Mouse (Mus musculus) C2C12 (cell line): ENCODE data around the gene Ftsj1. TPM values are rescaled to one million over a fixed set of nuclear protein-coding genes. Genes with fewer than 3 reads are reported as not detected.
A peak's percentile ranks its signal among the peaks of the same experiment; 100 is the strongest.

Experiments
- H3K27me3 ChIP-seq: one replicate; pipeline ENCODE4 v1.6.1; 2011; ENCODE audit not compliant: control insufficient read depth, insufficient read depth, insufficient read length
- H3K36me3 ChIP-seq: one replicate; pipeline ENCODE4 v1.6.1; 2011; ENCODE audit not compliant: control insufficient read depth, insufficient read depth
- H3K4me3 ChIP-seq: one replicate; pipeline ENCODE4 v1.5.1; 2011; ENCODE audit warnings: mild to moderate bottlenecking, control low read depth; ENCODE audit not compliant: poor library complexity, insufficient read depth, severe bottlenecking
- H3K79me2 ChIP-seq: one replicate; pipeline ENCODE4 v1.6.1; 2011; ENCODE audit not compliant: control insufficient read depth, insufficient read depth
- H3K79me3 ChIP-seq: one replicate; pipeline ENCODE4 v1.6.1; 2011; ENCODE audit warnings: low read depth, control low read depth
- H3ac ChIP-seq: one replicate; pipeline ENCODE3; 2011; ENCODE audit warnings: low read depth; ENCODE audit not compliant: control insufficient read depth, insufficient read length
- CEBPB ChIP-seq: IDR thresholded peaks from one replicate; pipeline ENCODE4 v1.6.1; 2011; ENCODE audit warnings: low read depth, mild to moderate bottlenecking, control low read depth, moderate library complexity
- CTCF ChIP-seq: IDR thresholded peaks from one replicate; pipeline ENCODE4 v1.5.1; 2011; ENCODE audit not compliant: control insufficient read depth, insufficient read depth, insufficient read length
- FOSL1 ChIP-seq: IDR thresholded peaks from one replicate; pipeline ENCODE4 v1.8.0; 2011; ENCODE audit warnings: mild to moderate bottlenecking, low read length; ENCODE audit not compliant: poor library complexity, insufficient read depth, severe bottlenecking
- MAX ChIP-seq: IDR thresholded peaks from one replicate; pipeline ENCODE4 v1.6.1; 2011; ENCODE audit warnings: mild to moderate bottlenecking, control low read depth
- MYOD1 ChIP-seq: IDR thresholded peaks from one replicate; pipeline ENCODE4 v1.6.1; 2011; ENCODE audit warnings: low read depth; ENCODE audit not compliant: control insufficient read depth, insufficient read length
- MYOG ChIP-seq: IDR thresholded peaks from one replicate; pipeline ENCODE4 v1.6.1; 2011; ENCODE audit not compliant: control insufficient read depth, insufficient read length; ENCODE audit errors: extremely low read depth
- USF1 ChIP-seq: IDR thresholded peaks from one replicate; pipeline ENCODE4 v1.6.1; 2011; ENCODE audit warnings: low read depth, mild to moderate bottlenecking, control low read depth, moderate library complexity
- polyA plus RNA-seq: library from polyadenylated mRNA; unstranded; fragments of >200 nt; fragmentation: generic; extraction: Trizol; gene quantifications from one replicate; pipeline ENCODE4 v1.2.1, GENCODE M21; 2012; ENCODE audit warnings: missing spikeins

Gene Ftsj1
- polyA plus RNA-seq, 1 experiment = 36.1 TPM

DNA sequence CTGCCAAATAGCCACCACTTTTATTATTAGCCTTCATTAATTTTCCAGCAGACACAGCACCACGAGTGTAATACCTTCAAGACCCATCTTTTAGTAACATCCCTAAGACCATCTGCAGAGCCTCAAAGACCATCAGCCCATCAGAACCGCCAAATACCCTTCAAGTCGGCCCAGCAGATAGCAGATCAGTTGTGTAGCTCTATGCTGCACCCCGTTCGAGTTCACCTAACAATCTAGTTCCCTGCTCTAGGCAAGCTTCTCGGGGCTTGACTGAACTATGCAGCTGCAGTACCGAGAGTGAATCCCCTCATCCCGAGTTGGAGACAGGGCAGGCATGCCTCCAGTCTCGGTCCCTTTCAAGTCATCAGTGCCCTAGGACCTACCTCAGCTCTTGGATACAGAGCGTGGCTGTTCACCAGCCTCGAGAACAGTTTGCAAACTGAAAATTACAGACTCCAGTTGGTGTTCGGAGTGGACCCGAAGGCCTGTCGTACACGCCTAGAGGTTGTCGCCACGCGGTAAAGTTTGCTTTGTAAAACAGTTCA is 345 bp downstream of the Ftsj1 start:
- TF ChIP-seq MAX (no peak), MYOD1 (no peak)
- no peaks in the 10 kb centered on the region for H3K36me3 ChIP-seq
- peak overlapping the region; percentile 55 for H3K4me3 ChIP-seq
- H3K27me3 ChIP-seq = no peaks in the 10 kb centered on the region
- peaks cover 4% of the 10 kb centered on the region for H3K79me3 ChIP-seq
- H3K79me2 ChIP-seq = peaks cover 18% of the 10 kb centered on the region
- peak overlapping the region; percentile 43 for H3ac ChIP-seq

DNA sequence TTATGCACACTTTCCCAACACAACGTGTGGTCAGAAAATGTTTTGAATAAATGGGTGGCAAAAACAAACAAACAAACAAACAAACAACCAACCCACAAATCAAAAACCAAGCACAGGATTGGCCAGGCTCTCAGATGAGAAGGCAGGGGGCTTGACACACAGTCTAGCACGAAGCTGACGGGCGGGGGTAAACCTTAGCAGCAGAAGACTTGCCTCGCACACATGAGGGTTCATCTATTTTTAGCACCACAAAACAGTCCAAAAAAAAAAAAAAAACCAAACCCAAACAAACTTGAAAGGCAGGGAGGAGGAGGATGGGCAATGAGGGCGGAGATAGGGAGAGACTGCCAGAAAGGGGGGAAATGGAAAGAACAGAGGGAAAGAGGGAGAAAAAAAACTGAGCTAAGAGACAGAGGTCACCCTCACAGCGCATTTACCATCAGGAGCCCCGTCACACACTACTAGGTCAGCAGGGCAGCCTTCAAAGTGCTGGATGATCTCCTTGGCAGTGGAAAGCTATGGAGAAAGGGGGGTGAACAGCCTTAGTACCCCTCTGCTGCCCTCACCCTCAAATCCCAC is 3.6 kb downstream of the Ftsj1 start:
- H3K36me3 ChIP-seq = peaks cover 10% of the 10 kb centered on the region
- no peak overlapping the region for H3K4me3 ChIP-seq
- no peak overlapping the region for H3ac ChIP-seq
- H3K79me2 ChIP-seq = peaks cover 18% of the 10 kb centered on the region
- TF ChIP-seq MYOG (no peak), MYOD1 (no peak), CTCF (no peak), CEBPB (no peak), USF1 (no peak), FOSL1 (no peak), MAX (no peak)
- H3K27me3 ChIP-seq = no peaks in the 10 kb centered on the region
- peaks cover 4% of the 10 kb centered on the region for H3K79me3 ChIP-seq

DNA sequence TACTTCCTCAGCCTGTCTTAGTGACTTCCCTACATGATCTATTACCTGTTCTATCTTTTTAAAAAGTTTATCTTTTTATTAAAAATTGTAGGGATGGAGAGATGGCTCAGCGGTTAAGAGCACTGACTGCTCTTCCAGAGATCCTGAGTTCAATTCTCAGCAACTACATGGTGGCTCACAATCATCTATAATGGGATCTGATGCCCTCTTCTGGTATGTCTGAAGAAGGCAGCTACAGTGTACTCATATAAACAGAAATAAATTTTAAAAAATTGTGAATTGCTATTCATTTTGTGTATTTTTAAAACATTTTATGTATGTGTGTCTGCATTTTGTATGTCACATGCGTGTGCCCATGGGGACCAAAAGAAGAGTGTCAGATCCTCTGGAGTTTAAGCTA is 4.5 kb downstream of the Ftsj1 start:
- Histone ChIP-seq H3ac (no peak overlapping the region), H3K79me3 (peaks cover 4% of the 10 kb centered on the region), H3K79me2 (peaks cover 18% of the 10 kb centered on the region), H3K36me3 (peaks cover 10% of the 10 kb centered on the region), H3K4me3 (no peak overlapping the region), H3K27me3 (no peaks in the 10 kb centered on the region)
- TF ChIP-seq USF1 (no peak), MYOD1 (no peak), CTCF (no peak), FOSL1 (no peak), CEBPB (no peak), MYOG (no peak), MAX (no peak)

DNA sequence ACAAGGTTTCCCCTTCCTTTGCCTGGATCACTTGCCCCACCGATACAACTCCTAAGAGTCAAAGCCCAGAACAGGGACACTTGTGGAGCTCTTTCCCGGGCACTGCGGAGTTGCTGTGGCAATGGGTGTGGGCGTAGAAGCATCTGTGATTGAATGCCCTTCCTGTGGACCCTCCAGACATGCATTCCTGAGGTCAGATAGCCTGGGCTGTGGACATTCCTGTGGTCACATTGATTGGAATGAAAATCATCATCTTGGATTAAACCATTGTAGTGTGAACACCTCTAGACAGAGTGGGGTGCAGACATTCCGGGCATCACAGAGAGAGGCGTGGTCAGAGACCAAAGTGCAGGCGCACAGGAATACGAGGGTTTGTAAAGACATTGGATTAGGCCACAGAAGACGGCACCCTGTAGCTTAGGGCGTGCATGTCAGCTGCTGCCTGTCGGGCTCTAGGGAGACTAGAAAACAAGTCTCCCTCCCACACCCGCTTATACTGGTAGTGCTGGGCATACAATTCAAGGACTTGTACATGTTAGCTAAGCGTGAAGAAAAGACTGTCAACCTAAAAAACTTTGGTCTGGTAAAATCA is 13.3 kb downstream of the Ftsj1 start:
- TF ChIP-seq CEBPB = no peak
- no peak for TF ChIP-seq CTCF
- no peak for TF ChIP-seq USF1
- peak; percentile 26 for TF ChIP-seq MYOD1
- peak; percentile 50 for TF ChIP-seq MAX
- TF ChIP-seq FOSL1 = no peak
- TF ChIP-seq MYOG = no peak
- H3K27me3 ChIP-seq = no peaks in the 10 kb centered on the region
- peak overlapping the region; percentile 4 for H3ac ChIP-seq
- no peaks in the 10 kb centered on the region for H3K36me3 ChIP-seq
- H3K79me3 ChIP-seq = no peaks in the 10 kb centered on the region
- no peak overlapping the region for H3K4me3 ChIP-seq
- H3K79me2 ChIP-seq = no peaks in the 10 kb centered on the region

DNA sequence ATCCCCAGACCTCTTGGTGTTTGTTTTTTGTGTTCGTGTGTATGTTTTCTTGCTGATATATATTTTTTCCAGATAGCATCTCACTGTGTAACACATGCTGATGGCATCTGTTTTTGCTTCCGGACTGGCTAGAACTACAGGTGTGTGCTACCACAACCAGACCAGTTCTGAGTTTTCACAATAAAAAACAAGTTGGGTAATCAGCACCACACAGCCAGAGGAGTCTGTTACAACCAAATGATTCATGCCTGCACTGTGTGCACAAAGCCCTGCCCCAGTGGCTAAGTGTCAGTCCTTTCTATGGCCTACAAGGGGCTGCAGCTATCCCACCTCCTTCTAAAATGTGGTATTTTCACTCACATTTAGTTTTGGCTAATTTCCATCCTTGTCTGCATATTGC is 15.5 kb downstream of the Ftsj1 start:
- H3K79me2 ChIP-seq = no peaks in the 10 kb centered on the region
- no peaks in the 10 kb centered on the region for H3K36me3 ChIP-seq
- no peak overlapping the region for H3K4me3 ChIP-seq
- TF ChIP-seq FOSL1 = no peak
- TF ChIP-seq MYOG = no peak
- TF ChIP-seq CEBPB = peak; percentile 62
- no peak overlapping the region for H3ac ChIP-seq
- H3K79me3 ChIP-seq = no peaks in the 10 kb centered on the region
- H3K27me3 ChIP-seq = no peaks in the 10 kb centered on the region

DNA sequence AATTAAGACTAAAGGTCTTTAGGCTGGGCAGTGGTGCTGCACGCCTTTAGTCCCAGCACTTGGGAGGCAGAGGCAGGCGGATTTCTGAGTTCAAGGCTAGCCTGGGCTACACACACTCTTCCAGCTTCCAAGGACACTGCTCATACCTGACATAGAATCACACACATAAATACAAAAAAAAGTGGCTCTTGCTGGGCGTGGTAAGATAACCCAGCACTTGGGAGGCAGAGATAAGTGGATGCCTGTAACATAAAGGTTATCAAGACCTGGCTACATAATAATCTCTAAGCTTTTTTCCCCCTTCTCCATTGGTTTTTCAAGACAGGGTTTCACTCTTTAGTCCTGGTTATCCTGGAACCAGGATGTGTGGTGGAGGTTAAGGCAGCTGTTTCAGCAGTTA is 18.6 kb downstream of the Ftsj1 start:
- no peaks in the 10 kb centered on the region for H3K79me2 ChIP-seq
- TF ChIP-seq CTCF (no peak), MYOG (no peak), USF1 (no peak), CEBPB (no peak), MYOD1 (no peak), MAX (no peak)
- no peaks in the 10 kb centered on the region for H3K27me3 ChIP-seq
- no peaks in the 10 kb centered on the region for H3K79me3 ChIP-seq
- H3K4me3 ChIP-seq = no peak overlapping the region
- H3K36me3 ChIP-seq = no peaks in the 10 kb centered on the region
- H3ac ChIP-seq = no peak overlapping the region
